ENCODE assay signal across 13 mouse cellular contexts in genomic region chr4:120164316-120164715, GRCm38 (mm10). TPM values are rescaled to one million over a fixed set of nuclear protein-coding genes. Genes with fewer than 3 reads are reported as not detected.
"Had no signal": no experiment of that assay in that cellular context is flagged by ENCODE, and none has a peak within 500 bp of the region (broad histone marks: within the 10 kb centered on the region; RNA-seq: fewer than 3 reads in every experiment).

No protein-coding gene starts in this region.

- H3K4me2 ChIP-seq: lung, embryonic 14.5 days; midbrain, embryonic 12.5 days; neural tube, embryonic 12.5 days had no signal

- H3K27ac ChIP-seq: midbrain, embryonic 10.5 days; midbrain, embryonic 12.5 days; neural tube, embryonic 12.5 days had no signal

- H3K36me3 ChIP-seq: midbrain, embryonic 10.5 days; midbrain, embryonic 12.5 days; neural tube, embryonic 12.5 days had no signal

- H3K4me3 ChIP-seq: midbrain, embryonic 10.5 days; midbrain, embryonic 12.5 days; neural tube, embryonic 12.5 days had no signal

- H3K9me3 ChIP-seq: midbrain, embryonic 10.5 days; midbrain, embryonic 12.5 days; neural tube, embryonic 12.5 days had no signal

- H3K9ac ChIP-seq: lung, embryonic 14.5 days; midbrain, embryonic 12.5 days; neural tube, embryonic 12.5 days had no signal

- DNase-seq: lung, adult 18-20 months; lung, embryonic 14.5 days; lung, postnatal 10 days; lung, postnatal 4 days; midbrain, embryonic 14.5 days; right cerebral cortex, postnatal 14 days; spleen, adult 18-20 months; thymus, adult 18-20 months; thymus, postnatal 14 days; thymus, postnatal 36 days had no signal

RNA-seq across cellular contexts. Expression of gene Edn2, which starts 3.3 kb away (rescaled TPM):
- polyA plus RNA-seq: midbrain, embryonic 10.5 days; midbrain, embryonic 12.5 days; neural tube, embryonic 12.5 days had no signal
